In genomic region chr13:73499893-73500604, GRCm38 (mm10) we compare ENCODE assay signal across 13 mouse cellular contexts. TPM values are rescaled to one million over a fixed set of nuclear protein-coding genes. Genes with fewer than 3 reads are reported as not detected.
DNase-seq lines count a peak whose midpoint lies in the region; ATAC-seq lines count a peak whose summit lies in the region.
"Had no signal": no experiment of that assay in that cellular context is flagged by ENCODE, and none has a peak within 500 bp of the region (broad histone marks: within the 10 kb centered on the region; RNA-seq: fewer than 3 reads in every experiment).

No protein-coding gene starts in this region.

- H3K27ac ChIP-seq in forebrain, embryonic 11.5 days (ENCODE audit: low read depth, low read length), result 0 out of 2 replicates have a peak overlapping the region, but pooled peaks have one; percentile 31
- no peak overlapping the region for H3K27ac ChIP-seq in forebrain, embryonic 13.5 days
- H3K27ac ChIP-seq in liver, embryonic 11.5 days (ENCODE audit: low read depth, low read length), result peak overlapping the region; percentile 85
- H3K27ac ChIP-seq: forebrain, embryonic 12.5 days; left cerebral cortex, adult 2 months had no signal

- H3K4me2 ChIP-seq in forebrain, embryonic 11.5 days (ENCODE audit: low read depth, low read length, severe bottlenecking), result no peak overlapping the region
- no peak overlapping the region for H3K4me2 ChIP-seq in forebrain, embryonic 13.5 days
- peak overlapping the region; percentile 5 for H3K4me2 ChIP-seq in liver, embryonic 11.5 days
- H3K4me2 ChIP-seq: forebrain, embryonic 12.5 days; midbrain, embryonic 11.5 days had no signal

- DNase-seq in forebrain, embryonic 11.5 days (ENCODE audit: low spot score), result no peak
- peak; percentile 28 to 46 for DNase-seq in kidney, postnatal 25 days
- DNase-seq in kidney, adult 11 months, result no peak
- DNase-seq in liver, embryonic 11.5 days (ENCODE audit: low spot score), result peak; percentile 49
- peak; percentile 12 for DNase-seq in mesoderm, embryonic 11.5 days (ENCODE audit: low read depth, low spot score)
- DNase-seq in urinary bladder, postnatal 14 days (ENCODE audit: low spot score), result no peak
- DNase-seq in T-cell, adult 2 months (ENCODE audit: low spot score), result no peak
- DNase-seq: cerebellum, adult 11-12 months had no signal

- no peaks in the 10 kb centered on the region for H3K27me3 ChIP-seq in forebrain, embryonic 11.5 days (ENCODE audit: control insufficient read depth, insufficient read depth, low read length)
- no peaks in the 10 kb centered on the region for H3K27me3 ChIP-seq in forebrain, embryonic 13.5 days
- H3K27me3 ChIP-seq in liver, embryonic 11.5 days (replicated peaks; ENCODE audit: control insufficient read depth, insufficient read depth, low read length), result no peaks in the 10 kb centered on the region
- H3K27me3 ChIP-seq: forebrain, embryonic 12.5 days had no signal

- H3K4me3 ChIP-seq in forebrain, embryonic 11.5 days (ENCODE audit: low read depth, low read length), result no peak overlapping the region
- H3K4me3 ChIP-seq in forebrain, embryonic 13.5 days, result no peak overlapping the region
- no peak overlapping the region for H3K4me3 ChIP-seq in liver, embryonic 11.5 days (ENCODE audit: low read depth, low read length)
- H3K4me3 ChIP-seq: forebrain, embryonic 12.5 days; left cerebral cortex, adult 2 months had no signal

- no peaks in the 10 kb centered on the region for H3K9me3 ChIP-seq in forebrain, embryonic 11.5 days (ENCODE audit: control insufficient read depth, low read length)
- no peaks in the 10 kb centered on the region for H3K9me3 ChIP-seq in forebrain, embryonic 13.5 days (replicated peaks)
- H3K9me3 ChIP-seq in liver, embryonic 11.5 days (ENCODE audit: control insufficient read depth, low read length), result no peaks in the 10 kb centered on the region
- H3K9me3 ChIP-seq: forebrain, embryonic 12.5 days had no signal

- H3K9ac ChIP-seq in forebrain, embryonic 11.5 days (ENCODE audit: low read length), result no peak overlapping the region
- H3K9ac ChIP-seq in forebrain, embryonic 13.5 days, result no peak overlapping the region
- H3K9ac ChIP-seq in liver, embryonic 11.5 days (ENCODE audit: low read depth, low read length), result peak overlapping the region; percentile 31; the same call in 1 of the 2 replicates
- H3K9ac ChIP-seq: forebrain, embryonic 12.5 days had no signal

- no peak for ATAC-seq in forebrain, embryonic 11.5 days (replicated peaks; ENCODE audit: low FRiP score)
- ATAC-seq in forebrain, embryonic 13.5 days, result no peak
- peak; percentile 92 for ATAC-seq in liver, embryonic 11.5 days (replicated peaks; ENCODE audit: low FRiP score)
- ATAC-seq: hindbrain, embryonic 16.5 days had no signal

- H3K4me1 ChIP-seq in forebrain, embryonic 11.5 days (replicated peaks; ENCODE audit: control insufficient read depth, insufficient read depth, low read length), result no peaks in the 10 kb centered on the region
- H3K4me1 ChIP-seq in forebrain, embryonic 13.5 days, result no peaks in the 10 kb centered on the region
- H3K4me1 ChIP-seq in liver, embryonic 11.5 days (replicated peaks; ENCODE audit: control insufficient read depth, insufficient read depth, low read length), result peaks cover 43% of the 10 kb centered on the region
- H3K4me1 ChIP-seq: forebrain, embryonic 12.5 days had no signal

- peaks cover 2% of the 10 kb centered on the region; the same call in 1 of the 2 replicates for H3K36me3 ChIP-seq in forebrain, embryonic 11.5 days (ENCODE audit: control insufficient read depth, insufficient read depth, low read length)
- H3K36me3 ChIP-seq in forebrain, embryonic 13.5 days (ENCODE audit: poor library complexity, severe bottlenecking), result peaks cover 77% of the 10 kb centered on the region
- H3K36me3 ChIP-seq in liver, embryonic 11.5 days (ENCODE audit: control insufficient read depth, insufficient read depth, low read length), result peaks cover 50% of the 10 kb centered on the region

- WGBS in forebrain, embryonic 11.5 days, result 83% methylated on average over 6 of the region's 6 CpGs
- 88% methylated on average over 6 of the region's 6 CpGs for WGBS in forebrain, embryonic 13.5 days
- WGBS in liver, embryonic 11.5 days, result 46% methylated on average over 6 of the region's 6 CpGs

RNA-seq across cellular contexts. Expression of gene Lpcat1, which starts 33.1 kb away (rescaled TPM):
- 64.3 and 68.0 TPM in 2 replicates for polyA plus RNA-seq in forebrain, embryonic 11.5 days (2014; fragmentation: Nextera tagmentation; extraction: Ambion mirVana)
- polyA plus RNA-seq in forebrain, embryonic 13.5 days (2015; fragmentation: Nextera tagmentation; extraction: Ambion mirVana), result 48.5 and 52.3 TPM in 2 replicates
- polyA plus RNA-seq in liver, embryonic 11.5 days (2014; fragmentation: Nextera tagmentation; extraction: Ambion mirVana), result 81.9 and 84.0 TPM in 2 replicates

RNA-seq across cellular contexts. Expression of gene Slc6a3, which starts 36.5 kb away (rescaled TPM):
- 0.08 and 0.75 TPM in 2 replicates for polyA plus RNA-seq in forebrain, embryonic 11.5 days (2014; fragmentation: Nextera tagmentation; extraction: Ambion mirVana)
- polyA plus RNA-seq in forebrain, embryonic 13.5 days (2015; fragmentation: Nextera tagmentation; extraction: Ambion mirVana), result 0.04 and 0.11 TPM in 2 replicates
- 0.70 and 1.2 TPM in 2 replicates for polyA plus RNA-seq in liver, embryonic 11.5 days (2014; fragmentation: Nextera tagmentation; extraction: Ambion mirVana)

Comparison
In these comparisons a context has a peak if more than half of its experiments do, and no peak if none do; other contexts are left out.
1. DNase-seq: peak in kidney, postnatal 25 days (2 of 2), liver, embryonic 11.5 days (single experiment) and mesoderm, embryonic 11.5 days (single experiment); none in forebrain, embryonic 11.5 days (single experiment), kidney, adult 11 months (single experiment), urinary bladder, postnatal 14 days (single experiment) and T-cell, adult 2 months (single experiment).